Mouse (Mus musculus): ENCODE results near the gene Vapb. TPM values are rescaled to one million over a fixed set of nuclear protein-coding genes. Genes with fewer than 3 reads are reported as not detected.
"Not testable (repeated sequence)": the region's sequence is repeated elsewhere in the genome, so short reads cannot be mapped to it uniquely, and the experiment has no call there.

Gene Vapb
- total RNA-seq (2021): 100 to 1,000 TPM; 122 to 127 TPM

GRCm38 (mm10) chr2:173737222-173737989 is at the start of gene Vapb:
Gene Vapb, plus strand, starts transcription at chr2:173737511.
- intact Hi-C loops (cut with DNase I): loop anchor here (2.0 kb wide), 1 partner anchor 79 kb away; the partner anchor contains the start of gene Rab22a
- DNase-seq: peak; percentile 100

GRCm38 (mm10) chr2:173689835-173690234 is 47.5 kb upstream of the Vapb start:
- DNase-seq: no peak
- intact Hi-C loops (cut with DNase I): no loop called here

GRCm38 (mm10) chr2:173691748-173692147 is 45.6 kb upstream of the Vapb start:
- intact Hi-C loops (cut with DNase I): no loop called here
- no peak for DNase-seq

- intact Hi-C loops (cut with DNase I): no loop called here
- DNase-seq: no peak
Observed at GRCm38 (mm10) chr2:173692693-173693092, 44.6 kb upstream of the Vapb start.

GRCm38 (mm10) chr2:173698850-173699249 is 38.5 kb upstream of the Vapb start:
- intact Hi-C loops (cut with DNase I): no loop called here
- no peak for DNase-seq

GRCm38 (mm10) chr2:173702096-173702866 is 35.0 kb upstream of the Vapb start:
- intact Hi-C loops (cut with DNase I): no loop called here

GRCm38 (mm10) chr2:173702867-173703237 is 34.5 kb upstream of the Vapb start:
- intact Hi-C loops (cut with DNase I): no loop called here
- DNase-seq: no peak

More at GRCm38 (mm10) chr2:173702096-173702866, 35.0 kb upstream of the Vapb start:
- peak; percentile 19 to 41 for DNase-seq

GRCm38 (mm10) chr2:173705827-173706551 is 31.3 kb upstream of the Vapb start:
- intact Hi-C loops (cut with DNase I): no loop called here
- DNase-seq: no peak

GRCm38 (mm10) chr2:173707626-173708025 is 29.7 kb upstream of the Vapb start:
- not testable (repeated sequence) for DNase-seq
- intact Hi-C loops (cut with DNase I): loop anchor here (1.0 kb wide), 1 partner anchor 90 kb away; no protein-coding TSS in a partner anchor

GRCm38 (mm10) chr2:173710193-173710592 is 27.1 kb upstream of the Vapb start:
- intact Hi-C loops (cut with DNase I): no loop called here
- no peak for DNase-seq

GRCm38 (mm10) chr2:173712656-173713055 is 24.7 kb upstream of the Vapb start:
- intact Hi-C loops (cut with DNase I): no loop called here
- DNase-seq: no peak

GRCm38 (mm10) chr2:173713241-173713640 is 24.1 kb upstream of the Vapb start:
- no peak for DNase-seq
- intact Hi-C loops (cut with DNase I): no loop called here

GRCm38 (mm10) chr2:173714620-173715218 is 22.6 kb upstream of the Vapb start:
- intact Hi-C loops (cut with DNase I): no loop called here
- no peak for DNase-seq

- intact Hi-C loops (cut with DNase I): no loop called here
- no peak for DNase-seq
Observed at GRCm38 (mm10) chr2:173716966-173717365, 20.3 kb upstream of the Vapb start.

- intact Hi-C loops (cut with DNase I): not testable (repeated sequence)
Observed at GRCm38 (mm10) chr2:173719115-173719514, 18.2 kb upstream of the Vapb start, which contains the start of gene 1700010B08Rik. Gene 1700010B08Rik, plus strand, starts transcription at chr2:173719415.

GRCm38 (mm10) chr2:173722251-173722857 is 15.0 kb upstream of the Vapb start:
- DNase-seq: no peak
- intact Hi-C loops (cut with DNase I): no loop called here

More at GRCm38 (mm10) chr2:173719115-173719514, 18.2 kb upstream of the Vapb start, which contains the start of gene 1700010B08Rik:
- not testable (repeated sequence) for DNase-seq

- DNase-seq: no peak
- intact Hi-C loops (cut with DNase I): no loop called here
Observed at GRCm38 (mm10) chr2:173724382-173724781, 12.9 kb upstream of the Vapb start.

GRCm38 (mm10) chr2:173724940-173725807 is 12.1 kb upstream of the Vapb start:
- no peak for DNase-seq
- intact Hi-C loops (cut with DNase I): no loop called here

GRCm38 (mm10) chr2:173725819-173726218 is 11.5 kb upstream of the Vapb start:
- DNase-seq: no peak
- intact Hi-C loops (cut with DNase I): no loop called here

Data from heart, postnatal 36 days (tissue).